Mouse (Mus musculus) layer of hippocampus, adult 9-11 months (tissue): ENCODE data around the gene Gm10197.

Experiments
- DNase-seq: peaks from one replicate; pipeline ENCODE4 v3.0.0; 2022

The Gm10197 gene

DNA sequence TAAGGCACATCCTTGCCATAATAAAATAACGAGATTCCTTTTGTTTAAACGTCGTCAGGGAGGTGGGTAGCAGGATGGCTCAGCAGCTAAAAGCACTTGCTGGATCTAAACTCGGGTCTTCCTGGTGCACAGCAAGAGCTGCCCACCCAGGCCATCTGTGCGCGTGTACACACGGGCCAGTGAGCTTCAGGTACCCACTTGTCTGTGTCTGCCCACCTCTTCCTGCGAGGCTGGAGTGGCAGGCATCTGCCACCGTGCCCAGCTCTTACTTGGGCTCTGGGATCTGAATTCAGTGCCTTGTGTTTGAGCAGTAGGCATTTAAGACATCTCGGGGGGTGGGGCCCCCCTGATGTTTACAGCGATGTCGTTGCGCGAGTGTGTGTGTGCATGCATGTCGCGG, 16.5 kb downstream of the Gm10197 start:
- DNase-seq = no peak

- no peak for DNase-seq
These were observed 17.1 kb downstream of the Gm10197 start for GRCm38 (mm10) chr19:53354271-53355000.

DNA sequence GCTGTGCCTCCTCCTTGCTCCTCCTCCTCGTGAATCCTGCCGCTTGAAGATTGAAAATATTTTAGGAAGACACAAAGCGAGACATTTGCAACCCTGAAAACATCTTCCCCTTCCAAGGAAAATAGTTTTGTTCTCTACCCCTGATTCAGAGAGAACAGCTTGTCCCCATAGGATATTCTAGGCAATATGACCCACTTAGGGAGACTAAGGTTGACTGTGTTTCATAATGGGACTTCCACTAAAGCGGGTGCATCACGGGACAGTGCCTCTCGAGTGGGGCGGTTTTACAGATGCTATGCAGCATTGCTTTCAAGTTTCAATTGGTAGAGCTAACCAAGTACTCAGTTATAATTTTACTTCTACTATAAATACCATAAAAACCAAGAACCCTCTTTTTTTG, 17.7 kb downstream of the Gm10197 start:
- no peak for DNase-seq

- DNase-seq = no peak
These were observed 25.8 kb downstream of the Gm10197 start for GRCm38 (mm10) chr19:53345766-53346165.

GRCm38 (mm10) chr19:53344062-53344461, 27.5 kb downstream of the Gm10197 start:
- no peak for DNase-seq

GRCm38 (mm10) chr19:53343174-53343881, 28.2 kb downstream of the Gm10197 start:
- no peak for DNase-seq

DNA sequence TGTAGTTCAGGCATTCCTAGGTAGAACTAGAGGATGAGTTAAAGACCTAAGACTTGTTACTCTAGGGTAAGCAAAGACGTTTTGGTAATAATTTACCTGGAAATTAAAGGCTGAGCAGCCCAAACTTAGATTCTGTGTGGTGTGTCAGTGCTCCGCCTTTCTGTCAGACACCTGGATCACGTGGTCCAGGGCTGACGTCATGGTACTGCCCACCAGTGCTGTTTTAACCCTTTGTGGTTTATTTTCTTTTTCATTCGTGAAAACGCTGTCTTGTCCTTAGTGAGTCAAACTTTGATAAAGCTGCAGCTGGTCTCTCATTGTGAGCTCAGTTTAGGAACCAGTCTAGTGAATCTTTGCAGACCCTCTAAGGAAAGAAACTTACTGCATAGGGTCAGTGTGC, 31.1 kb downstream of the Gm10197 start:
- DNase-seq = no peak

DNA sequence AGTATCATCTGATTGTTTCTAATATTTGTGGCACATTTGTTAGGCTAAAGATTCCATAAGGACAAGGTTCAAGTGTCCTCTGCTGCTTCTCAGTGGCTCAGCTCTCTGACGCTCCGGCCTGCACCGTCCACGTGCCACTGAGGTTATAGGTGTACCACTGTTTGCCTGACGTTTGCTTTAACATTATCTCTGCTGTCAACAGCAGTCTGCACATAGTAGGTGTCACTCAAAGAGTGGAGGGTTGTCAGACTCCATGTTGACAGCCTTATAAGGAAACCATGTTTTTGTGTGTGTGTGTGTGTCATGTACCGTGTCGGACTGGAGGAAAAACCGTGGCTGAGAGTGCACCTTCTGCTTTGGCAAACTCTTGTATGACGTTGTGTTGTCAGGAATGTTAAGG, 36.3 kb downstream of the Gm10197 start:
- no peak for DNase-seq

- DNase-seq = no peak
These were observed 37.8 kb downstream of the Gm10197 start for GRCm38 (mm10) chr19:53333730-53334129.

- no peak for DNase-seq
These were observed 39.6 kb downstream of the Gm10197 start for GRCm38 (mm10) chr19:53331882-53332500.

DNA sequence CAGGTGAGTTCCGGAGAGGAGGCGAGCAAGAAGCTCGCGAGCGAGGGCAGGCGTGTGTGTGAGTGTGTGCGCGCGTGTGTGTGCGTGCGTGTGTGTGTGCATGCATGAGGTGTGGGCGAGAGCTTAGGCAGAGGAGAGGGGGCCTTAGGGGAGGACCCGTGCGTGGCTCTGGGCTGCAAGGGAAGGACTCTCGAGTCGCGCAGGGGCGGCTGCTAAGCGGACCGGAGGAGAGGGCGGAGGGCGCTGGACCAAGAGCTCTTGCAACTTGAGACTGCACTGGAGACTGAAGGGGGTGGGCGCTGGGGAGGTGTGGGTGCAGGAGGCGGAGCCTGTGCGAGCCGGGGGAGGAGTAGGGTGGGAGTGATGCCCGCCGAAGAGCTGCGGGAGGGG, 41.6 kb downstream of the Gm10197 start:
- DNase-seq = peak; percentile 81

GRCm38 (mm10) chr19:53329221-53329991, 42.2 kb downstream of the Gm10197 start:
- DNase-seq = peak; percentile 91

DNA sequence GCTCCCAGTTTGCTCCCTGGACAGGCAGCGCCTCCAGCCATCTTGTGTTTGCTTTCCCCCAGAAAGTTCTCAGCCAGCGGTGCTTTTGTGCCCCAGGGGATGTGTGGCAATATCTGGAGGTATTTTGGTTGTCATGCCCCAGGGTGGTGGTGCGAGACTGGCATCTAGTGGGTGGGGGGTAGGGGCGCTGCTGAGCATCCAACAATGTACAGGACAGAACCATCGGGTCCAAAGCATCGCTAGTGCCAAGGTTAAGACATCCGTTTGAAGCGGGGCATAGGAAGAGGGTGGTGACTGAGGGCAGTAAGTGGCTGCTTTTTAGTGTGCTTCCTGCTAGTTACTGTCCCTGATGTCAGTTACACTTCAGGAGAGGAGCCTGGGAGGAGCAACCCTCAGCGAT, 43.5 kb downstream of the Gm10197 start:
- no peak for DNase-seq

GRCm38 (mm10) chr19:53325578-53326295, 45.8 kb downstream of the Gm10197 start:
- DNase-seq = peak; percentile 88

DNA sequence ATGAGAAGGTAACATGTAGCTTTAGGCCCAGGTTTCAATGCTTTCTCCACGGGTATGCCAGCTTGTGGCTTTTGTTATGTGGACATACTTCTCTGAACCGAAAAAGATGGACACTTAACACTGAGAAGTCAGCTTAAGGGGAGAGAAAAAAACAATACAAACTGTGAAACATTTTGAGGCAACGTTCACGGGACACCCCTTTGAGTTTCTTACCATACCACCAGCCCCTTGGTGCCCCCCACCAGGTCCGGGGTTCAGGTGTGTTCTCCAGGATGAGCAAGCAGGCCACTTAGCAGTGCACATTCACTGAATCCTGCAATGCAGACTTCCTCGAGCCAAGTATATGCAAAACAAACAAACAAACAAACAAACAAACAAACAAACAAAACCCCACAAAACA, 46.7 kb downstream of the Gm10197 start:
- DNase-seq = no peak

DNA sequence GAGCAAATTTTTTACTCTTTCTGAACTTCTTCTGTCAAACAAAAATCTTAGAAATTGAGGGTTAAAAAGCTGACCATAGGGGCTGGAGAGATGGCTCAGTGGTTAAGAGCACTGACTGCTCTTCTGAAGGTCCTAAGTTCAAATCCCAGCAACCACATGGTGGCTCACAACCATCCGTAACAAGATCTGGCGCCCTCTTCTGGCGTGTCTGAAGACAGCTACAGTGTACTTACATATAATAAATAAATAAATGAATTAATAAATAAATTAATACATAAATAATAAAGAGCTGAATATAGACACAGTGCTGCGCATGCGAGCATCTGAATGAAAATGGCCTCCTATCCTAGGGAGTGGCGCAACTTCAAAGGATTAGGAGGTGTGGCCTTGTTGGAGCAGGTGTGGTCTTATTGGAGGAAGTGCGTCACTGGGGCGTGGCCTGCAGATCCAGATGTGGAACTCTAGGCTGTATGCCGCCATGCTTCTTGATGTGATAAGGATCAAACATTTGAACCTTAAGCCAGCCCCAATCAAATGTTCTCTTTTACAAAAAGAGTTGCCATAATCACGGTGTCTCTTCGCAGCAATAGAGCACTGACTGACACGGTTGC, 49.0 kb downstream of the Gm10197 start:
- DNase-seq = no peak
